11 mouse cellular contexts compared by ENCODE assay signal in the genomic region with DNA sequence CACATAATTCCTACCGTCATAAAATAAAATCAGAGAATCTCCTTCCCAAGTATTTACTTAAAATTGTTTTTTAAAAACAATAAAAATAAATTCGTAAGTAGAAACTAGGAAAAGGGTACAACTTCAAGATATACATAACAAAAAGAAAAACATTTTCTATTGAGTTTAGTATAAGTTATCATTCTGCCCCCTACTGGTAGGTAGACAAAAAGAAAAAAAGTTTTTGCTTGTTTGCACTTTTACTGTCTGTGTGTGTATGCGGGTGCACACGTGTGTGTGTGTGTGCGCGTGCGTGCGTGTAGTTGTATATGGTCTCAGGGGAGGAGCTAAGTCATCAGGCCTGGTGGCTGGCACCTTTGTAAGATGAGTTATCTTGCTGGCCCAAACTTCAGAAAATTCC. TPM values are rescaled to one million over a fixed set of nuclear protein-coding genes. Genes with fewer than 3 reads are reported as not detected.
DNase-seq lines count a peak whose midpoint lies in the region; ATAC-seq and TF ChIP-seq lines count a peak whose summit lies in the region.
"Had no signal": no experiment of that assay in that cellular context is flagged by ENCODE, and none has a peak within 500 bp of the region (broad histone marks: within the 10 kb centered on the region; RNA-seq: fewer than 3 reads in every experiment).

No protein-coding gene starts in this region.

- WGBS in intestine, postnatal 0 days = 85% methylated on average over 8 of the region's 8 CpGs
- 84% methylated on average over 8 of the region's 8 CpGs for WGBS in intestine, embryonic 15.5 days
- WGBS in kidney, embryonic 15.5 days = 89% methylated on average over 8 of the region's 8 CpGs

- no peaks in the 10 kb centered on the region for H3K4me1 ChIP-seq in intestine, postnatal 0 days (replicated peaks; ENCODE audit: control insufficient read depth, insufficient read depth, low read length)
- no peaks in the 10 kb centered on the region for H3K4me1 ChIP-seq in intestine, embryonic 15.5 days (replicated peaks)
- H3K4me1 ChIP-seq in testis, adult 2 months (ENCODE audit: control insufficient read depth, insufficient read depth, low read length) = no peaks in the 10 kb centered on the region
- H3K4me1 ChIP-seq in bone marrow macrophage, adult 2 months (ENCODE audit: control insufficient read depth, insufficient read depth, low read length) = no peaks in the 10 kb centered on the region
- no peaks in the 10 kb centered on the region for H3K4me1 ChIP-seq in kidney, embryonic 15.5 days
- H3K4me1 ChIP-seq: lung, embryonic 15.5 days had no signal

- no peak overlapping the region for H3K4me2 ChIP-seq in intestine, postnatal 0 days (replicated peaks; ENCODE audit: low read depth)
- no peak overlapping the region for H3K4me2 ChIP-seq in intestine, embryonic 15.5 days (replicated peaks)
- H3K4me2 ChIP-seq in kidney, embryonic 15.5 days = no peak overlapping the region
- H3K4me2 ChIP-seq: lung, embryonic 15.5 days had no signal

- ATAC-seq in intestine, postnatal 0 days = no peak
- ATAC-seq in intestine, embryonic 15.5 days = no peak
- no peak for ATAC-seq in kidney, embryonic 15.5 days (replicated peaks; ENCODE audit: low FRiP score)

- no peak overlapping the region for H3K27ac ChIP-seq in intestine, postnatal 0 days (ENCODE audit: low read depth, low read length)
- no peak overlapping the region for H3K27ac ChIP-seq in intestine, embryonic 15.5 days
- no peak overlapping the region for H3K27ac ChIP-seq in testis, adult 2 months (ENCODE audit: control insufficient read depth, insufficient read depth, low read depth, low read length)
- H3K27ac ChIP-seq in bone marrow macrophage, adult 2 months (ENCODE audit: insufficient read depth, low read depth, low read length) = no peak overlapping the region
- H3K27ac ChIP-seq in kidney, embryonic 15.5 days = no peak overlapping the region
- H3K27ac ChIP-seq: forebrain, embryonic 10.5 days; lung, embryonic 15.5 days had no signal

- no peaks in the 10 kb centered on the region for H3K9me3 ChIP-seq in intestine, postnatal 0 days (ENCODE audit: control insufficient read depth)
- H3K9me3 ChIP-seq in intestine, embryonic 15.5 days = no peaks in the 10 kb centered on the region
- H3K9me3 ChIP-seq in kidney, embryonic 15.5 days (replicated peaks) = no peaks in the 10 kb centered on the region
- H3K9me3 ChIP-seq: forebrain, embryonic 10.5 days; lung, embryonic 15.5 days had no signal

- no peak overlapping the region for H3K4me3 ChIP-seq in intestine, postnatal 0 days (ENCODE audit: low read depth, low read length)
- H3K4me3 ChIP-seq in intestine, embryonic 15.5 days (replicated peaks) = no peak overlapping the region
- H3K4me3 ChIP-seq in testis, adult 2 months (ENCODE audit: control insufficient read depth, low read depth, low read length) = no peak overlapping the region
- no peak overlapping the region for H3K4me3 ChIP-seq in bone marrow macrophage, adult 2 months (ENCODE audit: insufficient read depth, low read length)
- no peak overlapping the region for H3K4me3 ChIP-seq in kidney, embryonic 15.5 days (replicated peaks)
- H3K4me3 ChIP-seq: forebrain, embryonic 10.5 days; lung, embryonic 15.5 days had no signal

- no peak for DNase-seq in testis, postnatal 14 days (ENCODE audit: low spot score)
- no peak for DNase-seq in spleen, postnatal 36 days (ENCODE audit: low spot score in 2 of 2)
- DNase-seq: heart, postnatal 36 days; kidney, adult 9 months had no signal

- TF ChIP-seq POLR2A in testis, adult 2 months (IDR thresholded peaks at IDR 0.05; ENCODE audit: control insufficient read depth, low read depth, low read length) = no peak
- TF ChIP-seq POLR2A in bone marrow macrophage, adult 2 months (IDR thresholded peaks at IDR 0.05; ENCODE audit: borderline replicate concordance, low read depth, low read length) = no peak

- H3K9ac ChIP-seq in intestine, postnatal 0 days (ENCODE audit: low read depth, low read length) = no peak overlapping the region
- no peak overlapping the region for H3K9ac ChIP-seq in intestine, embryonic 15.5 days
- no peak overlapping the region for H3K9ac ChIP-seq in kidney, embryonic 15.5 days
- H3K9ac ChIP-seq: lung, embryonic 15.5 days had no signal

- no peaks in the 10 kb centered on the region for H3K36me3 ChIP-seq in intestine, postnatal 0 days (ENCODE audit: control insufficient read depth, insufficient read depth)
- H3K36me3 ChIP-seq in intestine, embryonic 15.5 days = no peaks in the 10 kb centered on the region
- H3K36me3 ChIP-seq in testis, adult 2 months (ENCODE audit: control insufficient read depth, insufficient read depth, low read length) = no peaks in the 10 kb centered on the region
- H3K36me3 ChIP-seq in kidney, embryonic 15.5 days = no peaks in the 10 kb centered on the region
- H3K36me3 ChIP-seq: forebrain, embryonic 10.5 days; lung, embryonic 15.5 days had no signal

- peak; percentile 40 for TF ChIP-seq CTCF in intestine, postnatal 0 days (IDR thresholded peaks at IDR 0.05; ENCODE audit: low read depth)
- TF ChIP-seq CTCF in testis, adult 2 months (IDR thresholded peaks at IDR 0.05; ENCODE audit: control insufficient read depth, insufficient read depth, insufficient replicate concordance, low read depth, low read length) = peak; percentile 19; the same call in 1 of the 2 replicates
- TF ChIP-seq CTCF in bone marrow macrophage, adult 2 months (IDR thresholded peaks at IDR 0.05; ENCODE audit: low read depth, low read length) = peak; percentile 44; the same call in 1 of the 2 replicates

- H3K27me3 ChIP-seq in intestine, postnatal 0 days (replicated peaks; ENCODE audit: control insufficient read depth, insufficient read depth, low read length) = no peaks in the 10 kb centered on the region
- H3K27me3 ChIP-seq in intestine, embryonic 15.5 days (replicated peaks) = no peaks in the 10 kb centered on the region
- H3K27me3 ChIP-seq in testis, adult 2 months (ENCODE audit: control insufficient read depth, insufficient read depth, low read length) = no peaks in the 10 kb centered on the region
- H3K27me3 ChIP-seq in kidney, embryonic 15.5 days = no peaks in the 10 kb centered on the region
- H3K27me3 ChIP-seq: lung, embryonic 15.5 days had no signal

RNA-seq across cellular contexts. Expression of a gene that starts 52.2 kb away (rescaled TPM):
- 1.4 and 2.0 TPM in 2 replicates for polyA plus RNA-seq in intestine, postnatal 0 days (2015; fragmentation: Nextera tagmentation; extraction: Ambion mirVana)
- 1.4 and 1.5 TPM in 2 replicates for polyA plus RNA-seq in intestine, embryonic 15.5 days (2015; fragmentation: Nextera tagmentation; extraction: Ambion mirVana)
- polyA plus RNA-seq in testis, adult 2 months (2012; rRNA removed) = 7.8 and 8.7 TPM in 2 replicates
- 0.97 and 1.9 TPM in 2 replicates for polyA plus RNA-seq in bone marrow macrophage, adult 2 months (2012; ENCODE audit: insufficient read depth, insufficient read length, missing spikeins)
- polyA plus RNA-seq in kidney, embryonic 15.5 days (2015; fragmentation: Nextera tagmentation; extraction: Ambion mirVana) = 1.7 and 1.8 TPM in 2 replicates

RNA-seq across cellular contexts. Expression of a gene that starts 52.8 kb away (rescaled TPM):
- polyA plus RNA-seq in intestine, postnatal 0 days (2015; fragmentation: Nextera tagmentation; extraction: Ambion mirVana) = 4.2 and 5.2 TPM in 2 replicates
- 10.4 and 11.7 TPM in 2 replicates for polyA plus RNA-seq in intestine, embryonic 15.5 days (2015; fragmentation: Nextera tagmentation; extraction: Ambion mirVana)
- 9.2 and 12.0 TPM in 2 replicates for polyA plus RNA-seq in testis, adult 2 months (2012; rRNA removed)
- polyA plus RNA-seq in bone marrow macrophage, adult 2 months (2012; ENCODE audit: insufficient read depth, insufficient read length, missing spikeins) = 32.9 and 38.1 TPM in 2 replicates
- polyA plus RNA-seq in kidney, embryonic 15.5 days (2015; fragmentation: Nextera tagmentation; extraction: Ambion mirVana) = 13.4 and 13.8 TPM in 2 replicates
